Mouse (Mus musculus) layer of hippocampus, postnatal 10 days (tissue): ENCODE results near the gene Gm49342. TPM values are rescaled to one million over a fixed set of nuclear protein-coding genes. Genes with fewer than 3 reads are reported as not detected.
A peak's percentile ranks its signal among the peaks of the same experiment; 100 is the strongest.
"Not testable (repeated sequence)": the region's sequence is repeated elsewhere in the genome, so short reads cannot be mapped to it uniquely, and the experiment has no call there.

Experiments used
- DNase-seq, 2 experiments: peaks; one replicate each; pipeline ENCODE4 v3.0.0; 2021; ENCODE audit warnings: low spot score in 2 of 2
- total RNA-seq, 2 experiments: library from RNA; stranded (reverse); gene quantifications; 2 replicates each; pipeline ENCODE4 v1.2.3; 2021

The Gm49342 gene
- total RNA-seq, 2 experiments from 2014 or later, result 9.2 to 11.1 TPM

DNA sequence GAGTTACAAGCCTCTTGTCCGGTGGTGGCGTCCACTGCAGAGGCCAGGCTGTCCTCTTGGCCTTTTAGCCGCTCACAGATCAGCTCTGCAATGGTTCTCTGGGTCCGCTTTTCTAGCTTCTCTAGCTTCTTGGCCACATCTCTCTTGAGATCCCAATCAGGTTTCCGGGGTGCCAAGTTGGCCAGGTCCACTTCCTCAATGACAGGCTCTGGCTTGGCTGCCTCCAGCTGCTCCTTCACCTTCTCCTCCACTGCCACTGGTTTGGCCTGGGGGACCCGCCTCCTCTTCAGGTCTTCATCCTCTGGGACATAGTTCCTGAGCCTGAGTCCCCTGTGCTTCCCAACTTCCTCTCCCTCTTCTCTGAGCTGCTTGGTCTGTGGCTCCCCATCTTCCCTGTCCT lies 34.1 kb downstream of the Gm49342 start:
- not testable (repeated sequence) for DNase-seq

DNA sequence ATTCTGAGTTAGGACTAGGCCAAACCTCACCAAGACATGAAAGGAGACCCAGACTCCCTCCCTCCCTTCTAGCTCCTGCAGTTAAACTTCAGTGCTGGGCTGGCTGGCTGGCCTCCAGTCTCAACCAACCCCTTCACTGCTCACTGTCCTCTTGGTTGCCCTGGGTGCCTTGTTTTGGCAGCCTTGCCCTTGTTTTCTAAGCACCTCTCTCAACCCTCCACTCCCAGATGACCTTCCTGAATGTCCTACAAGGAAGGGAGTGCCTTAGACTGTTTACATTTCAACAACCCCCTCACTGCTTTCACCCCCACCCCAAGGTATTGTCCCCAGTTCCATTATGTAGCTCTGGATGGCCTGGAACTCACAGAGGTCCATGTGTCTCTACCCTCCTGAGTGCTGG lies 35.3 kb downstream of the Gm49342 start:
- DNase-seq, result no peak

DNA sequence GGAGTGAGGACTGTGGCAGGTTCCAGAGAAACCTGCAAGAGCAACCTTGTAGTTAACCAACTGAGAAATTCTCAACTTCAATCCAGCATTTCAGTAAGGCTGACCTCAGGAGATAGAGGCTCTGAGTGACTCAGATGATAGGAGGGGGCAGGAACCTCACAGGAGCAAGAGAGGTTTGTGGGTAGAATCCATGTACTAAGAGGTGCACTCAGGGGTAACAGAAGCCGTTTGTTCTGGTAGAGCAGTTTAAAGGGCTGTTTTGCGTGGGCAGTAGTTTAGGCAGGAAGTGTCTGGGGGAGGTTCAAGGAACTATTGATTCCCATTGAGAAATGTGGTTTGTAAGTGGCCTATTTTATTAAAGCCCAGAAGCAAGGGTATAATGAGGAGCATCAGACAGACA lies 36.9 kb downstream of the Gm49342 start:
- no peak for DNase-seq

DNA sequence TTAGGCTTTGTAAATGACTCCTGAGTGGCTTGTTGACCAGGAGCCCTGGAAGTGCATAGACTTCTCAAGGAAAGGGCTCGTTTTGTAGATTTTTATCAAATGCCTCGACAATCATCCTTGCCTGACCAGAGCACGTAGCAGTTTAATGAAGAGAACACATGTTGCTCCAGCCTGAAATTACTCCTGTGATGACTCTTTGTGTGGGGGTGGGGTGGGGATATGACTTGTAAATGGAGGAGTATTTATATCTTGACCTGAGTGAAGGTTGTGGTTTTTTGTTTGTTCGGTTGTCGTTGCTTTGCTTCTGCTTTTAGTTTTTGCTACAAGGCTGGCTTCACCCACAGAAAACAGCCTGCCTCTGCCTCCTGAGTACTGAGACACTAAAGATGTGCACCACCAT lies 37.5 kb downstream of the Gm49342 start:
- no peak for DNase-seq

DNA sequence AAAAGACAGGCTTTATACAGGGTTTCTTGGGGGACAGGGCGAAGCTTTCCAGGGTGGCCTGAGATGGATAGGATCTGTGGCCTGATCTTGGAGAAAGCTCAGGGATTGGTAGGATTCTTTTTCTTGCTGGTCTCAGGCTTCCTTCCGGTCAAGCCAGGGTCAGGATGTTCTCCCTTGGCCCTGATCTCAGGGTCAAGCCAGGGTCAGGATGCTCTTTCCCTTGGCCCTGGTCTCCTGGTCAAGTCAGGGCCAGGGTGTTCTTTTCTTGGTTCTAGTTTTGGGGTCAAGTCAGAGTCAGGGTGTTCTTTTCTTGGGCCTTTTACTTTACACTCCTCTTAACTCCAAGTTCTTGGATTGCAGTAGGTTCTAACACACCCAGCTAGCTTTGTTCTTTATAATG lies 43.4 kb downstream of the Gm49342 start:
- no peak for DNase-seq

DNA sequence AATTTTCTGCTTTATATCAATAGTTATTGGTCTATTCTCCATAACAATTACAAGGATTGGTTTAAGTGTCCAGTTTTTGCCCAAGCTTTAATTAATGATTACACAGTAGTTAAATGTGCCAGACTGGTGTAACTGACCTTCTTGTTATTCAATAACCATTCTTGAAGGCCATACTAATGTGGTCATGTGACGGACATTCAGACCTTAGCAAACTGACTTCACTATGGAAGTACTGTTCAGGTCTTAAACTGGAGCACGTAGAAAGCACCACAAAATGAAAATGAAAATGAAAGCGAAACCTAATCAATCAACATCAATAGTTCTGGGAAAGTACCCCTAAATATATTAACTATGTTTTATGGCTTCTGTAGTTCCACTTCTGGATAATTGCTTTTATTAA lies 46.7 kb downstream of the Gm49342 start:
- no peak for DNase-seq

DNA sequence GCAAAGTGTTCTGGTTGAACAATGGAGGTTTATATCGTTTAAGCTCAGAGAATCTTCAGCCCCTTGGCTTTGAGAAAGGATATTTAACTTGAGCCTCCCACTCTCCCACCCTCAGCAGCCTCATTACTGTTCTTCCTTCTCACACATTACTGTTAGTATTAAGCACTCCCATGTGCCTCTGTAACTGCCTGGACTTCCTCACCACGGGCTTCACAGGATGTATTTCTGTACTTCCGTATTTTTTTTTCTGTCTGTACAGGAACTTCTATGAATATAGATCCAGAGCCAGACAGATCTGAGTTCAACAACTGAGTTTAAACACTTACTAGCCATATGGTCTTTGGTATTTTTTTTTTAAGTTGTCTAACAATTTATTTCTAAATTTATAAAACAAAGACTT lies 52.8 kb downstream of the Gm49342 start:
- no peak for DNase-seq

DNA sequence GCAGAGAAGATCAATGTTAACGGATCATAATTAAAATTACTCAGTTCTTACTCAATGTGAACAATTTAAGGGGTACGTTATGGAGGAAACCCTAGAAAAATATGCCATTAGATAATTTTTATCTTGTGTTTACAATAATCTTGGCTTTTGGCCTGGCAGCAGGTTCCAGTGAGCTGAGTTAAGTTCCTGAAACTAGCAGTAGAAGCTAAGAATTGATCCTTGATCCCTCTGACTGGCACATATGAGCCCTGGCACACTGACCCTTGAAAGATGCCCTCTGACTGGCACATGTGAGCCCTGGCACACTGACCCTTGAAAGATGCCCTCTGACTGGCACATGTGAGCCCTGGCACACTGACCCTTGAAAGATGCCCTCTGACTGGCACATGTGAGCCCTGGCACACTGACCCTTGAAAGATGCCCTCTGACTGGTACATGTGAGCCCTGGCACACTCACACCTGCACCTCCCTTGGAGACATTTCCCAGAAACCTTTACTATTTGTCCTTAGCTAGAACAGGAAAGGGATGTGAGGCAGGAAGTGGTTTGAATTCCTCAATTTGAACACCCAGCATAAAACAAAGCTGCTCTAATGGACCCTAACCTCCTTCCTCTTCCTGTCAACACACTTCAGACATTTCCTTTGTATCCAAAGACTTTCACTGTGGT lies 53.8 kb downstream of the Gm49342 start:
- DNase-seq, result no peak

DNA sequence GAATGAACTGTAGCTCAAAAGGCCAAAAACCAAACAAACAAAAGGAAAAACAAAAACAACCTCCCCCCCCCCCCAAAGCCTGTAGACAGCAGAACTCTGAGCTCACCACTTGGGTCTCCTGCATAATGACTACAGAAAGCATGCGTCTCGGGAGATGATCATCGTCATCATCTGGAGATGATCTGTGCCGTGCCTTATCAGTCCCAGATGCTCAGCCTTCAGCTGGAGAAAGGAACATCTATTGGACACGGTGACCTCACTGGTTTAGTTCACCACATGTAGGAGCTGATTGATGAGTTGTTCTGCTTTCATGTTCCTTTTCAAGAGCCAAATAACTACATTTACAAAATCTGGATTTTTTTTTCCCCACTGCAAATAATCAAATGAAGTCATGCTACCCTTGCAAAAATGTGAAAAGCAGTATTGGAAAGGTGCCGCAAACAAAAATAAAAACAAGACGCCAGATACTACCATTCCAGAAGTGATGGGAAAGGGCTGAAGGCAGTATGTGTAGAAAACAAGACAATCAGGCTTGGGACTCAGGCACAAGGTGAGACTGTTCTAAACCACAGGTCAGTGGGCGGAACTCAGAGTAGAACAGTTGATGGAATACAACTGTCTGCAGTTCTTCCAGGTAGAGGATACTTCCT lies 63.0 kb downstream of the Gm49342 start, which contains the start of gene Rnase10:
Gene Rnase10 (plus strand): TSS at position 600 of the 650 bp plus-strand sequence.
- DNase-seq, result no peak

DNA sequence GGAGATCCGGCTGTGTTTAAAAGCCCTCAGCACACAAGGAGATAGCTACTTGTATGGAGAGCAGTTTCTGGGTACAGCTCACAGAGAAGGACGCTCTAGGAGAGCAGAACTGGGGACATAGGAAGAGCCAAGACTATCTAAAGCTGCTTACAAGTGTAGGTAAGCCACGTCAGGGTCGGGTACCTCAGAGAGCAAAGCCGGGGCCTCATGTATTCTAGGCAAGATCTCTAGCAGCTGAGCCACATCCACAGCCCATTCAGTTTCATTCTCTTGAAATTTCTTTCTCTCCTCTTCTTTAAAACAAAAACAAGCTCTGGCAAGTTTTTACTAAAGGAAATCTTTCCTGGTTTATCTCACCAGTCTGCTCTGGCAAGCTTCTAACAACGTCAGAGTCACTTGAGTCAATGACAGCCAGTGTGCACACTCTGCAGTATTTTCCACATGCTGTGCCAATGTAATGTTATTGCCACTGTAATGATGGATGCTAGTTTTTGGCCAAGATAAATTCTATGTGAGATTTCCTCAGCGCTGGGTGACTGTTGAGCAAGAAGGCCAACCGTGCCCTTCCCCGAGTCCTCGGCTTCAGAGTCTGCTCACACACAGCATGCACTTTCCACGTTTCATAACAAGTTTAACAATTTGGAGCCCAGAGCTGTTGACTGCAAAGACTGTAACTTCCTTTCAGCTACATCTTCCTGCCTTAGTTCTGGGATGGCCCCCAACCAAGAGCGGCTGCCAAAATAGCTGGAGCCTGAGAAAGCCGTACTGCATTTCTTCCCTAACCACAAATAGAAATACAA lies 63.8 kb downstream of the Gm49342 start:
- DNase-seq, result peak; percentile 38 to 43

DNA sequence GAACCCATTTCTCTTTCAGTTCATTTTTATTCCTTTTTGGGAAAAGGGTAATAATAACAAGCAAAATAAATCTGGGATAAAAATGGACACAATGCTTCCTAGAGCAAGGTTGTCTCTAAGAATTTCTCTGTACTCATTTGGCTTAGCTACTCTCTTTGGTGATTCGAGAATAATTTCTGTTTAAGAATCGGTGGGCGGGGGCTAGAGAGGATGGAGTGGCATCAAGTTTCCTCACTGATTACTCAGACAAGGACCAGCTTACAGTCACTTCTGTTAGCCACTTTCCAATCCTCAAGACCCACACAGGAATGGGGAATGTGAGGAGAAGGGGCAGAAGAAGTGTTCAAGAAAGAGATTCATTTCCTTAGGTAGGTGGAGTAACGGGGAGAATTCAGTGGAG lies 64.5 kb downstream of the Gm49342 start:
- no peak for DNase-seq

DNA sequence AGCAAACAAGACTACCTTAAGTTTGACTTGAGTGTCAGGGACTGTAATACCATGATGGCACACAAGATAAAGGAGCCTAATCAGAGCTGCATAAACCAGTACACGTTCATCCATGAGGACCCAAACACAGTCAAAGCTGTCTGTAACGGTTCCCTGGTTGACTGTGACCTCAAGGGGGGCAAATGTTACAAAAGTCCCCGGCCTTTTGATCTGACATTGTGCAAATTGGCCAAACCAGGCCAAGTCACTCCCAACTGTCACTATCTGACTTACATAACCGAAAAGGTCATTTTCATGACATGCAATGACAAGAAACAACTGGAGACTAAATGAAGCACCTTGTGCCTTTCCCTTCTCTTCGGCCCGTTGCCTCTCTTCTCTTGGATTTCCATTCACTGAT lies 65.3 kb downstream of the Gm49342 start:
- DNase-seq, result no peak

Other genes with a start within 250 kb of the Gm49342 start
- gene Olfr748, start 237.1 kb upstream of the Gm49342 start, total RNA-seq, result not detected
- not detected for gene Olfr749, start 199.4 kb upstream of the Gm49342 start, total RNA-seq
- gene Ttc5, start 159.0 kb upstream of the Gm49342 start, total RNA-seq, result 10 to 100 TPM; 77.0 to 83.5 TPM
- gene Ccnb1ip1, start 136.8 kb upstream of the Gm49342 start, total RNA-seq, result not detected
- 10 to 100 TPM; 23.7 to 41.6 TPM for gene Parp2, start 136.7 kb upstream of the Gm49342 start, total RNA-seq
- gene Tep1, start 74.0 kb upstream of the Gm49342 start, total RNA-seq, result 1 to 10 TPM; 4.4 to 4.8 TPM
- gene Klhl33, start 47.0 kb upstream of the Gm49342 start, total RNA-seq, result 1 to 10 TPM; 1.8 to 2.3 TPM
- 10 to 100 TPM; 33.9 to 40.2 TPM for gene Osgep, start 19.6 kb upstream of the Gm49342 start, total RNA-seq
- gene Apex1, start 19.5 kb upstream of the Gm49342 start, total RNA-seq, result 10 to 100 TPM; 71.7 to 78.2 TPM
- gene Pip4p1, start 13.7 kb upstream of the Gm49342 start, total RNA-seq, result 10 to 100 TPM; 72.7 to 85.3 TPM
- 10 to 100 TPM; 17.1 to 21.5 TPM for gene Pnp, start 13.4 kb upstream of the Gm49342 start, total RNA-seq
- 1 to 10 TPM; 1.0 to 1.7 TPM for gene Pnp2, start 11.5 kb downstream of the Gm49342 start, total RNA-seq
- gene Rnase10, start 63.2 kb downstream of the Gm49342 start, total RNA-seq, result under 1 TPM in 1 of 2 experiments, not detected in 1; 0.22 TPM
- not detected for gene Rnase9, start 97.4 kb downstream of the Gm49342 start, total RNA-seq
- gene Rnase11, start 105.6 kb downstream of the Gm49342 start, total RNA-seq, result not detected
- not detected for gene Rnase12, start 113.1 kb downstream of the Gm49342 start, total RNA-seq
- gene Olfr750, start 129.9 kb downstream of the Gm49342 start, total RNA-seq, result not detected
- gene Rnase4, start 146.6 kb downstream of the Gm49342 start, total RNA-seq, result 10 to 100 TPM; 16.2 to 17.8 TPM
- gene Ang, start 146.6 kb downstream of the Gm49342 start, total RNA-seq, result 1 to 10 TPM; 3.0 to 4.1 TPM
- not detected for gene Eddm3b, start 169.9 kb downstream of the Gm49342 start, total RNA-seq
- under 1 TPM; 0.31 to 0.34 TPM for gene Rnase6, start 179.4 kb downstream of the Gm49342 start, total RNA-seq
- gene Rnase1, start 202.3 kb downstream of the Gm49342 start, total RNA-seq, result 1 to 10 TPM in 1 of 2 experiments, under 1 TPM in 1; 0.91 to 1.2 TPM
- not detected for gene Rnase2b, start 217.7 kb downstream of the Gm49342 start, total RNA-seq